Mouse (Mus musculus) neural tube, embryonic 15.5 days (tissue): ENCODE results near the gene Slc25a47. TPM values are rescaled to one million over a fixed set of nuclear protein-coding genes. Genes with fewer than 3 reads are reported as not detected.

ENCODE experiments used
- ATAC-seq: fragments of 200-750 bp; cut with Nextera tagmentation; 2 replicates; pipeline ENCODE4 v1.8.0; 2017; ENCODE audit warnings: mild to moderate bottlenecking, moderate TSS enrichment, moderate library complexity; ENCODE audit not compliant: low FRiP score
- H3K27ac ChIP-seq: fragments of 300-500 bp; sonication (generic); replicated peaks from 2 replicates; pipeline ENCODE4 v1.5.1; 2015; ENCODE audit warnings: mild to moderate bottlenecking, inconsistent platforms
- H3K27me3 ChIP-seq: fragments of 300-500 bp; sonication (generic); replicated peaks from 2 replicates; pipeline ENCODE4 v1.6.1; 2015; ENCODE audit warnings: inconsistent platforms
- H3K36me3 ChIP-seq: fragments of 300-500 bp; sonication (generic); 2 replicates; pipeline ENCODE4 v1.6.1; 2015; ENCODE audit warnings: inconsistent platforms
- H3K4me1 ChIP-seq: fragments of 300-500 bp; sonication (generic); 2 replicates; pipeline ENCODE4 v1.6.1; 2015; ENCODE audit warnings: inconsistent platforms
- H3K4me2 ChIP-seq: fragments of 300-500 bp; sonication (generic); 2 replicates; pipeline ENCODE4 v1.6.1; 2015; ENCODE audit warnings: inconsistent platforms, mild to moderate bottlenecking, moderate library complexity
- H3K4me3 ChIP-seq: fragments of 300-500 bp; sonication (generic); replicated peaks from 2 replicates; pipeline ENCODE4 v1.5.1; 2015; ENCODE audit warnings: mild to moderate bottlenecking, inconsistent platforms
- H3K9ac ChIP-seq: fragments of 300-500 bp; sonication (generic); replicated peaks from 2 replicates; pipeline ENCODE4 v1.6.1; 2015; ENCODE audit warnings: mild to moderate bottlenecking, inconsistent platforms
- H3K9me3 ChIP-seq: fragments of 300-500 bp; sonication (generic); replicated peaks from 2 replicates; pipeline ENCODE4 v1.6.1; 2016; ENCODE audit warnings: inconsistent platforms
- WGBS: fragments of 180-500 bp; shearing (Covaris S2); methylation state at CpG from one replicate; pipeline ENCODE4 v1.1.7; 2015; ENCODE audit warnings: mixed read lengths; 5-methylcytosine and 5-hydroxymethylcytosine counted together
- polyA plus RNA-seq: library from polyadenylated mRNA; unstranded; fragments of >200 nt; fragmentation: Nextera tagmentation; extraction: Ambion mirVana; gene quantifications from 2 replicates; pipeline ENCODE4 v1.2.1, GENCODE M21; 2015

Gene Slc25a47
- polyA plus RNA-seq, 1 experiment from 2014 or later: 6.7 TPM

GRCm38 (mm10) chr12:108873122-108873521 is 37.3 kb downstream of the Slc25a47 start:
- WGBS: 89% methylated on average over 5 of the region's 5 CpGs
- H3K4me3 ChIP-seq: no peak overlapping the region
- ATAC-seq: no peak
- no peaks in the 10 kb centered on the region for H3K9me3 ChIP-seq
- H3K4me2 ChIP-seq: no peak overlapping the region
- peaks cover 80% of the 10 kb centered on the region for H3K36me3 ChIP-seq
- no peak overlapping the region for H3K27ac ChIP-seq
- no peaks in the 10 kb centered on the region for H3K4me1 ChIP-seq
- H3K27me3 ChIP-seq: no peaks in the 10 kb centered on the region
- no peak overlapping the region for H3K9ac ChIP-seq

GRCm38 (mm10) chr12:108879138-108879537 is 43.3 kb downstream of the Slc25a47 start:
- peaks cover 83% of the 10 kb centered on the region for H3K36me3 ChIP-seq
- no peak overlapping the region for H3K4me3 ChIP-seq
- WGBS: 92% methylated on average over 4 of the region's 4 CpGs

GRCm38 (mm10) chr12:108880606-108881005 is 44.8 kb downstream of the Slc25a47 start:
- no peak for ATAC-seq
- H3K4me3 ChIP-seq: no peak overlapping the region
- 94% methylated on average over 5 of the region's 5 CpGs for WGBS
- H3K36me3 ChIP-seq: peaks cover 81% of the 10 kb centered on the region
- no peaks in the 10 kb centered on the region for H3K9me3 ChIP-seq
- no peak overlapping the region for H3K27ac ChIP-seq
- H3K4me2 ChIP-seq: no peak overlapping the region
- no peaks in the 10 kb centered on the region for H3K4me1 ChIP-seq
- H3K27me3 ChIP-seq: no peaks in the 10 kb centered on the region
- H3K9ac ChIP-seq: no peak overlapping the region

More at GRCm38 (mm10) chr12:108879138-108879537, 43.3 kb downstream of the Slc25a47 start:
- Histone ChIP-seq H3K4me2 (no peak overlapping the region), H3K4me1 (no peaks in the 10 kb centered on the region), H3K27me3 (no peaks in the 10 kb centered on the region), H3K9me3 (no peaks in the 10 kb centered on the region), H3K9ac (no peak overlapping the region), H3K27ac (no peak overlapping the region)
- ATAC-seq: no peak

DNA sequence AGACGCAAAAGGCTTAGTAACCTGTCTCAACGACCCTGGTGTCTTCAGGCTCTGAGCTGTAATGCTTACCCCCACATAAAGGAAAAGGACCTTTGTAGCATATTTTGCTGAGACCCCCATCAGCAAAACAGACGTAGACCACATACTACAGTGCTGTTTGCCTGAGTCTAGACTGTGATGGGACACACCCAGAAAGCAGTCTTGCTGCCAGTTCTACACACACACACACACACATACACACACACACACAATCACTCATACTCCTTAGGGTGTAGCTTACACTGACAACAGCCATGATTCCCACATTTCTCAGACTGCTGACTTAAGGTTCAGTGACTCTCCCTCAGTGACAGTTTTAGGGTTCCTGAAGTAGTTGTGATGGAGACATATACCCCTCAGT is 45.3 kb downstream of the Slc25a47 start:
- Histone ChIP-seq H3K4me1 (no peaks in the 10 kb centered on the region), H3K9ac (no peak overlapping the region), H3K4me3 (no peak overlapping the region), H3K27ac (no peak overlapping the region), H3K27me3 (no peaks in the 10 kb centered on the region), H3K4me2 (no peak overlapping the region), H3K9me3 (no peaks in the 10 kb centered on the region), H3K36me3 (peaks cover 81% of the 10 kb centered on the region)
- whole genome bisulfite sequencing: 88% methylated on average over 3 of the region's 3 CpGs
- ATAC-seq: no peak

DNA sequence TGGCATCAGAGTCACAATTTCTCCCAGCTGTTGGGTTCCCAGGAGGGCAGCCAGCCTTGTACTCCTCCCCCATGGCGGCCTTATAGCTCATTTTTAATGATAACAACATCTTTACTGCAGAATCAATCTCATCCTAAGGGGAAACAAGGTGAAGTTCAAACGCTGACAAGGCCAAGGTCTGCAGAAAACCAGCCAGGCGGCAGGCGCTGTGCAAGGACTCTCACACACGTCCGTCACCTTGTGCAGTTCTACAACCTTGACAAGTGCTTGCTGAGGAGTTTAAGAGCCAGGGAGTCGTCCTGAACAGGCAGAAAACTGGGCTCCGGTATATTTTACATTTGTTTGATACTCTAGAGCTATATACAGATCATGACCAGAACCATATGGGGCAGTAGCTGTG is 46.9 kb downstream of the Slc25a47 start:
- no peak for ATAC-seq
- Histone ChIP-seq H3K4me1 (no peaks in the 10 kb centered on the region), H3K4me2 (no peak overlapping the region), H3K27me3 (no peaks in the 10 kb centered on the region), H3K4me3 (no peak overlapping the region), H3K9me3 (no peaks in the 10 kb centered on the region), H3K9ac (no peak overlapping the region), H3K36me3 (peaks cover 89% of the 10 kb centered on the region), H3K27ac (no peak overlapping the region)
- 89% methylated on average over 8 of the region's 8 CpGs for WGBS

- Histone ChIP-seq H3K27me3 (no peaks in the 10 kb centered on the region), H3K4me3 (no peak overlapping the region), H3K9ac (no peak overlapping the region), H3K4me2 (no peak overlapping the region), H3K27ac (no peak overlapping the region), H3K9me3 (no peaks in the 10 kb centered on the region), H3K4me1 (no peaks in the 10 kb centered on the region), H3K36me3 (peaks cover 87% of the 10 kb centered on the region)
- no peak for ATAC-seq
- 95% methylated on average over 1 of the region's 1 CpGs for WGBS
These were observed 50.1 kb downstream of the Slc25a47 start for GRCm38 (mm10) chr12:108885906-108886305.

DNA sequence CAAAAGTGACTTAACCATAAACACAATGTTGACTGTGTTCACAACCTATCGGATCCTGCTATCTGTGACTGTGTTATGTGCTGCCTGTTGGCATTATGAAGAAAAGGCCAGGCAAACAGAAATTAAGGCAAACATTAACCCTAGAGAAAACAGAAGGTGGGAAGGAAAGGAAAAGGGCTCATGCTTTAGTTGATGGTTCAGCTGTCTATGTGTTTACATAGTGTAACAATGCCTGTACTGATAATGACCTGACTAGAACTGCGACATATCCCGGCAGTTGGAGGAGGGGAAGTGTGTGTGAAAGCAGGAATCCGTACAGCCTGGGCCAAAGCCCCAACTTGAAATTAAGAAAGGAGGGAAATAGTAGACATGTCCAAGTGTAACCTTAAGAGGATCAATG is 51.2 kb downstream of the Slc25a47 start:
- H3K4me1 ChIP-seq: peaks cover under 1% of the 10 kb centered on the region; the same call in 1 of the 2 replicates
- no peak overlapping the region for H3K4me3 ChIP-seq
- H3K9ac ChIP-seq: no peak overlapping the region
- 88% methylated on average over 4 of the region's 4 CpGs for WGBS
- ATAC-seq: no peak
- H3K27ac ChIP-seq: no peak overlapping the region
- H3K36me3 ChIP-seq: peaks cover 78% of the 10 kb centered on the region
- no peaks in the 10 kb centered on the region for H3K27me3 ChIP-seq
- H3K9me3 ChIP-seq: no peaks in the 10 kb centered on the region
- H3K4me2 ChIP-seq: no peak overlapping the region

DNA sequence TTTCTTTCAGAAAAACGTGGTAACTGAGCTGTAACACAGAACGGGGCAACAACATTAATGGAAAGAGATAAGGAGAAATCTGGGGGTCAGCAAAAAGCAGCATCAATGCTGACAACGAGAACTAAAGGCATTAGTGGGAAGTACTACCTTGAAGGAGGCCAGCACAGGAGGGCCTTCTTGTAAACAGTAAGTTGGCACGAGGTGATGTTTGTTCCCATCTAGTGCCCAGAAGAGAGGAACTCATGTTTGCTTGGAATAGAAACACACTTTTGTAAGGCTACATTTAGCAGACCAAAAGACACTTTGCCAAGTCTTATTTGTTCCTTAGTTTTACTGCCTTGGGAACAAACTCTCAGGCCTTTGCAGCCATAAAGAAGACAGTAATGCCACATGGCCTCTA is 52.8 kb downstream of the Slc25a47 start:
- no peak overlapping the region for H3K27ac ChIP-seq
- WGBS: 71% methylated on average over 4 of the region's 4 CpGs
- no peak for ATAC-seq
- no peaks in the 10 kb centered on the region for H3K27me3 ChIP-seq
- no peak overlapping the region for H3K4me2 ChIP-seq
- H3K9ac ChIP-seq: no peak overlapping the region
- H3K36me3 ChIP-seq: peaks cover 62% of the 10 kb centered on the region
- peaks cover 16% of the 10 kb centered on the region for H3K4me1 ChIP-seq
- H3K4me3 ChIP-seq: no peak overlapping the region
- no peaks in the 10 kb centered on the region for H3K9me3 ChIP-seq

GRCm38 (mm10) chr12:108892989-108893714 is 57.3 kb downstream of the Slc25a47 start, which contains the start of gene Wdr25:
Gene Wdr25 (plus strand): TSS chr12:108893631.
- peak within 1 kb of the TSS; percentile 78 for H3K27ac ChIP-seq
- no peak for ATAC-seq
- H3K4me3 ChIP-seq: peak within 1 kb of the TSS; percentile 90
- peaks cover 26% of the 10 kb centered on the region for H3K4me1 ChIP-seq
- H3K4me2 ChIP-seq: peak within 1 kb of the TSS; percentile 93
- H3K36me3 ChIP-seq: peaks cover 22% of the 10 kb centered on the region
- H3K27me3 ChIP-seq: no peaks in the 10 kb centered on the region
- H3K9me3 ChIP-seq: no peaks in the 10 kb centered on the region
- peak within 1 kb of the TSS; percentile 81 for H3K9ac ChIP-seq
- 17% methylated on average over 12 of the region's 12 CpGs for WGBS

DNA sequence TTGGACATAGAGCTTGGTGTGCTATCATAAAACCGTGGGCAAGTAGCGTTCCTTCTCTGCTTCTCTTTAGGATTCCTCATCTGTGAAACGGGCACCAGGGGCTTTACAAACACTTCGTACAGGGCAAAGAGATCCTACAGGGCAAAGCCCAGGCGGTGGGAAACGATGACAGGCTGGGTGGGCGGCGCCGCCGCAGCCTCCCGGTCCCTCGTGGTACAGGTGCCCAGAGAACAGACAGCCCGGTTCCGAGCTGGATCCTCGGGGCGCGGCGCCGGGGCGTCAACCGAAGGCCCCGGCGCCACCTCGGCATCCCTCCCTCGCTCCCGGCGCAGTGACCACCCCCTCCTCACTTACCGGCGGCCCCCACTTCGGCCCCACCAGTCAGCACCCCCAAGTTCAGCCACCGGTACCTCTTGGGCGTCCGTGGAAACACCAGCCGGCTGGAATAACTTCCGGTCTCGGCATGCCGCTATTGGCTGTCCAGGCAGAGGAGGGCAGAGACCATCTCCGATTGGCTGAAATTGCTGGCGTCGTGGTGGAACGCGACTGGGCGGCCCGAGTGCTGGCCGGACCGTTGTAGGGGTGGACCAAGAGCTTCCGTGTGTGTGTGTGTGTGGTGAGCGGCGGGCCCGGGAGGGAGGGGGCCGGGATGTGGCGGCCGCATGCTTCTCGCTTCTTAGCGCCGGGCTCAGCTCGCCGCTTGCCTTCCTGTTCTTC is 58.0 kb downstream of the Slc25a47 start, which contains the start of gene Wars:
TSS of gene Wars (minus strand) at position 460 of the 717 bp plus-strand sequence.
- Histone ChIP-seq H3K9me3 (no peaks in the 10 kb centered on the region), H3K4me3 (peak within 1 kb of the TSS; percentile 90), H3K9ac (peak within 1 kb of the TSS; percentile 81), H3K4me1 (peaks cover 26% of the 10 kb centered on the region), H3K27ac (peak within 1 kb of the TSS; percentile 78), H3K36me3 (peaks cover 14% of the 10 kb centered on the region), H3K4me2 (peak within 1 kb of the TSS; percentile 93), H3K27me3 (no peaks in the 10 kb centered on the region)
- WGBS: 0% methylated on average over 57 of the region's 58 CpGs
- peak; percentile 99 for ATAC-seq

- peak; percentile 39 for ATAC-seq
- 0% methylated on average over 7 of the region's 7 CpGs for WGBS
- Histone ChIP-seq H3K36me3 (peaks cover 12% of the 10 kb centered on the region), H3K4me1 (peaks cover 26% of the 10 kb centered on the region), H3K9ac (peak overlapping the region; percentile 72), H3K27ac (peak overlapping the region; percentile 78), H3K4me2 (peak overlapping the region; percentile 93), H3K27me3 (no peaks in the 10 kb centered on the region), H3K9me3 (no peaks in the 10 kb centered on the region), H3K4me3 (peak overlapping the region; percentile 90)
These were observed 58.6 kb downstream of the Slc25a47 start for GRCm38 (mm10) chr12:108894432-108894816.

GRCm38 (mm10) chr12:108896006-108896405 is 60.2 kb downstream of the Slc25a47 start:
- no peaks in the 10 kb centered on the region for H3K27me3 ChIP-seq
- H3K4me2 ChIP-seq: no peak overlapping the region
- H3K9ac ChIP-seq: no peak overlapping the region
- no peaks in the 10 kb centered on the region for H3K9me3 ChIP-seq
- ATAC-seq: no peak
- H3K36me3 ChIP-seq: no peaks in the 10 kb centered on the region
- WGBS: 72% methylated on average over 3 of the region's 3 CpGs
- H3K27ac ChIP-seq: no peak overlapping the region
- H3K4me1 ChIP-seq: peaks cover 26% of the 10 kb centered on the region
- H3K4me3 ChIP-seq: no peak overlapping the region
